Mouse (Mus musculus) stomach, postnatal 0 days (tissue): ENCODE measurements around the gene Olfr91. TPM values are rescaled to one million over a fixed set of nuclear protein-coding genes. Genes with fewer than 3 reads are reported as not detected.
A peak's percentile ranks its signal among the peaks of the same experiment; 100 is the strongest.

Source experiments
- ATAC-seq: fragments of 200-750 bp; cut with Nextera tagmentation; 2 replicates; pipeline ENCODE4 v1.8.0; 2017; ENCODE audit not compliant: low FRiP score, low TSS enrichment
- DNase-seq: peaks from one replicate; pipeline ENCODE4 v3.0.0-alpha.2; 2016; ENCODE audit warnings: low spot score
- H3K27ac ChIP-seq: fragments of 300-500 bp; sonication (generic); replicated peaks from 2 replicates; pipeline ENCODE4 v1.5.1; 2014; ENCODE audit warnings: mild to moderate bottlenecking, control low read depth
- H3K27me3 ChIP-seq: fragments of 300-500 bp; sonication (generic); 2 replicates; pipeline ENCODE4 v1.6.1; 2014; ENCODE audit warnings: low read length; ENCODE audit not compliant: control insufficient read depth, insufficient read depth
- H3K36me3 ChIP-seq: fragments of 300-500 bp; sonication (generic); 2 replicates; pipeline ENCODE4 v1.6.1; 2014; ENCODE audit warnings: low read length, mixed read lengths; ENCODE audit not compliant: control insufficient read depth, insufficient read depth
- H3K4me1 ChIP-seq: fragments of 300-500 bp; sonication (generic); replicated peaks from 2 replicates; pipeline ENCODE4 v1.6.1; 2014; ENCODE audit warnings: antibody characterized with exemption; ENCODE audit not compliant: control insufficient read depth, insufficient read depth
- H3K4me2 ChIP-seq: fragments of 300-500 bp; sonication (generic); replicated peaks from 2 replicates; pipeline ENCODE4 v1.6.1; 2014; ENCODE audit warnings: low read depth, mild to moderate bottlenecking, control low read depth, moderate library complexity
- H3K4me3 ChIP-seq: fragments of 300-500 bp; sonication (generic); 2 replicates; pipeline ENCODE4 v1.5.1; 2014; ENCODE audit warnings: low read depth, low read length, control low read depth
- H3K9ac ChIP-seq: fragments of 300-500 bp; sonication (generic); 2 replicates; pipeline ENCODE4 v1.6.1; 2014; ENCODE audit warnings: mild to moderate bottlenecking, low read length, control low read depth, mixed read lengths
- H3K9me3 ChIP-seq: fragments of 300-500 bp; sonication (generic); 2 replicates; pipeline ENCODE4 v1.6.1; 2016; ENCODE audit warnings: low read length; ENCODE audit not compliant: control insufficient read depth
- CTCF ChIP-seq: IDR thresholded peaks from 2 replicates; pipeline ENCODE4 v1.5.1; 2016; ENCODE audit warnings: antibody characterized with exemption, low read depth, mild to moderate bottlenecking, moderate library complexity
- EP300 ChIP-seq: optimal IDR thresholded peaks from 2 replicates; pipeline ENCODE3; 2016; ENCODE audit warnings: antibody characterized with exemption
- WGBS: fragments of 180-500 bp; shearing (Covaris S2); extraction: QIAGEN DNeasy Blood & Tissue Kit; methylation state at CpG from one replicate; pipeline ENCODE4 v1.1.7; 2014; 5-methylcytosine and 5-hydroxymethylcytosine counted together
- polyA plus RNA-seq: library from polyadenylated mRNA; unstranded; fragments of >200 nt; fragmentation: Nextera tagmentation; extraction: Ambion mirVana; gene quantifications from 2 replicates; pipeline ENCODE4 v1.2.1, GENCODE M21; 2015

Gene Olfr91
- polyA plus RNA-seq, 1 experiment from 2014 or later, result not detected

GRCm38 (mm10) chr17:37056957-37057356, 41.1 kb downstream of the Olfr91 start:
- H3K4me2 ChIP-seq, result no peak overlapping the region
- DNase-seq (no peak), ATAC-seq (no peak)
- TF ChIP-seq CTCF (no peak), EP300 (no peak)
- H3K9ac ChIP-seq, result no peak overlapping the region
- 91% methylated on average over 6 of the region's 6 CpGs for WGBS
- H3K4me3 ChIP-seq, result no peak overlapping the region
- no peaks in the 10 kb centered on the region for H3K4me1 ChIP-seq
- H3K9me3 ChIP-seq, result no peaks in the 10 kb centered on the region
- no peaks in the 10 kb centered on the region for H3K27me3 ChIP-seq
- no peak overlapping the region for H3K27ac ChIP-seq
- peaks cover 13% of the 10 kb centered on the region for H3K36me3 ChIP-seq

GRCm38 (mm10) chr17:37051745-37052144, 46.3 kb downstream of the Olfr91 start:
- H3K4me2 ChIP-seq, result no peak overlapping the region
- no peak overlapping the region for H3K27ac ChIP-seq
- no peaks in the 10 kb centered on the region for H3K27me3 ChIP-seq
- TF ChIP-seq EP300 (no peak), CTCF (no peak)
- H3K9me3 ChIP-seq, result no peaks in the 10 kb centered on the region
- ATAC-seq (no peak), DNase-seq (no peak)
- 69% methylated on average over 4 of the region's 4 CpGs for WGBS
- H3K4me3 ChIP-seq, result no peak overlapping the region
- peaks cover 6% of the 10 kb centered on the region; the same call in 1 of the 2 replicates for H3K36me3 ChIP-seq
- no peak overlapping the region for H3K9ac ChIP-seq
- H3K4me1 ChIP-seq, result peaks cover 3% of the 10 kb centered on the region; the same call in 1 of the 2 replicates

DNA sequence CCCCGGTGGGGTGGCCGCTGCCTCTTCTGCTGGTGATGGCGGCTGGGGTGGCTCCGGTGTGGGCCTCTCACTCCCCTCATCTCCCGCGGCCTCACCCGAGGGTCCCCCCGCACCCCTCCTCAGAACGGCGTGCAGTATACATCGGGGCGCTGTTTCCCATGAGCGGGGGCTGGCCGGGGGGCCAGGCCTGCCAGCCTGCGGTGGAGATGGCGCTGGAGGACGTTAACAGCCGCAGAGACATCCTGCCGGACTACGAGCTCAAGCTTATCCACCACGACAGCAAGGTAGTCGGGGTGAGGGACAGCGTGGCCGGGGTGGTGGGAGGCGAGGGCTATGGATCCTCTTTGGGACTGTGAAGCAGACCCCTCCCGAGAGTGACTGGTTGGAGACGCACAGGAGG, 47.2 kb downstream of the Olfr91 start:
- Histone ChIP-seq H3K9ac (peak overlapping the region; percentile 65), H3K27ac (no peak overlapping the region), H3K9me3 (no peaks in the 10 kb centered on the region), H3K27me3 (no peaks in the 10 kb centered on the region), H3K4me1 (peaks cover 3% of the 10 kb centered on the region; the same call in 1 of the 2 replicates), H3K4me2 (peak overlapping the region; percentile 84), H3K36me3 (no peaks in the 10 kb centered on the region), H3K4me3 (peak overlapping the region; percentile 50)
- ATAC-seq (no peak), DNase-seq (peak; percentile 21)
- TF ChIP-seq CTCF (no peak), EP300 (no peak)
- WGBS, result 11% methylated on average over 25 of the region's 27 CpGs

- Histone ChIP-seq H3K9me3 (no peaks in the 10 kb centered on the region), H3K27ac (peak overlapping the region; percentile 35; the same call in 1 of the 2 replicates), H3K4me2 (peak overlapping the region; percentile 84), H3K9ac (peak overlapping the region; percentile 65), H3K4me3 (peak overlapping the region; percentile 50), H3K4me1 (peaks cover 3% of the 10 kb centered on the region; the same call in 1 of the 2 replicates), H3K36me3 (no peaks in the 10 kb centered on the region), H3K27me3 (no peaks in the 10 kb centered on the region)
- under 1% methylated on average over 22 of the region's 22 CpGs for WGBS
- DNase-seq (peak; percentile 68), ATAC-seq (peak; percentile 33)
- TF ChIP-seq EP300 (no peak), CTCF (no peak)
Observed at GRCm38 (mm10) chr17:37050399-37050798, 47.7 kb downstream of the Olfr91 start.

GRCm38 (mm10) chr17:37049570-37050310, 48.3 kb downstream of the Olfr91 start:
- Histone ChIP-seq H3K9ac (peak overlapping the region; percentile 65), H3K4me3 (peak overlapping the region; percentile 50), H3K4me2 (peak overlapping the region; percentile 84), H3K36me3 (no peaks in the 10 kb centered on the region), H3K9me3 (no peaks in the 10 kb centered on the region), H3K27me3 (no peaks in the 10 kb centered on the region), H3K4me1 (peaks cover 3% of the 10 kb centered on the region; the same call in 1 of the 2 replicates), H3K27ac (peak overlapping the region; percentile 35; the same call in 1 of the 2 replicates)
- TF ChIP-seq EP300, result no peak
- TF ChIP-seq CTCF, result peak; percentile 77
- DNase-seq (peak; percentile 74), ATAC-seq (0 out of 2 replicates have a peak, but pooled peaks have one; percentile 21)
- 12% methylated on average over 39 of the region's 39 CpGs for WGBS

- Histone ChIP-seq H3K9me3 (no peaks in the 10 kb centered on the region), H3K27ac (no peak overlapping the region), H3K4me1 (peaks cover 3% of the 10 kb centered on the region; the same call in 1 of the 2 replicates), H3K4me2 (no peak overlapping the region), H3K27me3 (no peaks in the 10 kb centered on the region), H3K4me3 (no peak overlapping the region), H3K36me3 (no peaks in the 10 kb centered on the region), H3K9ac (no peak overlapping the region)
- WGBS, result 67% methylated on average over 7 of the region's 7 CpGs
- TF ChIP-seq CTCF (no peak), EP300 (no peak)
- ATAC-seq (no peak), DNase-seq (no peak)
Observed at GRCm38 (mm10) chr17:37048383-37048782, 49.7 kb downstream of the Olfr91 start.
